Mouse (Mus musculus): ENCODE data around the gene Dhrs2. TPM values are rescaled to one million over a fixed set of nuclear protein-coding genes. Genes with fewer than 3 reads are reported as not detected.

Gene Dhrs2
- not detected in 2 replicates for polyA plus RNA-seq (2012; rRNA removed)

DNA sequence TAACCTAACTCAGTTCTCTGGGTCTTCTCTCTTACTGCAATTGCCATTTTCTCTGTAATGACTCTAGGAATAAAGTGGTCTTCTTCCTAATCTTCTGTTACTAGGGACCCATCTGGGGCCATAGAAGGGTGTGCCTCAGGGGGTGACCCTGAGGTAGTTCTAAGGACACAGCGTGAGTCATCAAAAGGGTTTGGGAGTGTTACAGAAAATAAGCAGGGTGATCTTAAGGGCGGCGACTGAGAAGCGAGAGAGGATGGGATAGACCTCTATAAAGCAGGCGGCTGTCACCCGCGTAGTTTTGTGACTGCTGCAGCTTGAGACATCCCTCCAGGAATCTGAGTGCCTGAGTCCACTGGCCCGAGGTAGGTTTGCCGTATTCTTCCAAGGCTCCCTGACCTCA is at the start of gene Dhrs2:
Dhrs2 (plus strand) TSS at position 301 of the 400 bp plus-strand sequence.
- DNase-seq (ENCODE audit: low read depth), result no peak

DNA sequence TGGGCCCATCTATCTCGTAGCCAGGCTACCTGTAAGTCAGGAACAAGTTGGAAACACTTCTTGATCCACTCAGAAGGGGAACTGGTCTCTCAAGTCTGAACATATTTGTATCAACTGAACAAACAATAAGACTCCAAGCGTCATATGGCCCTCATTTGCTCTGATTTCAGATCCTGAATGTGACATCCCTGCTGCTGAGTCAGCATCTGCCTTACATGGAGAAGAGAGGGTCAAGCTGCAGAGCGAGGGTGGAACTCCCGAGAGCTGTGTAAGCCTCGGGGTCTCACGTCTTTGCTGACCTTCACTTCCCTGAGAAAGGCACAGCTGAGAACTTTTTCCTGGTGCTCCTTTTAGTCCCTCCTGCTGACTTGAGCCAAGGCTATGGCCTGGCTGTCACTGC is 47.6 kb upstream of the Dhrs2 start:
- DNase-seq (ENCODE audit: low read depth), result no peak

DNA sequence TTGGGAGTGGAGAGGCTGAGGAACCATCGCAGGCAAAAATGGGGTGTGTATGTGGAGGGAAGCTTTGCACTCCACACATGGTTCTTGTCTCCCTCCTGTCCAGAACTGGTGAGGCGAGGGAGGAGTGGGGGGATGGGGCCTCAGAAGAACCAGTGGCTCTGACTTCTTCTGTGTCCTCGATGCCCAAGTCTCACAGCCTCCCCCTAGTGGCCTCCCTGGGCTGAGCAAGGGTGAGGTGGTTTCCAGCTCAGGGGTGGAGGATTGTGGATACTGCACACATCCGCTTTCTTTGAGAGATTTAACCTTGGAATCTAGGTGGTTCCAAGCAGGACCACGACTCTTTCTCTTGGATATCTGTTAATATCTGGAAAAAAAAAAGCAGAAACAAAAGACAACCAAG is 44.5 kb upstream of the Dhrs2 start:
- DNase-seq (ENCODE audit: low read depth), result no peak

DNA sequence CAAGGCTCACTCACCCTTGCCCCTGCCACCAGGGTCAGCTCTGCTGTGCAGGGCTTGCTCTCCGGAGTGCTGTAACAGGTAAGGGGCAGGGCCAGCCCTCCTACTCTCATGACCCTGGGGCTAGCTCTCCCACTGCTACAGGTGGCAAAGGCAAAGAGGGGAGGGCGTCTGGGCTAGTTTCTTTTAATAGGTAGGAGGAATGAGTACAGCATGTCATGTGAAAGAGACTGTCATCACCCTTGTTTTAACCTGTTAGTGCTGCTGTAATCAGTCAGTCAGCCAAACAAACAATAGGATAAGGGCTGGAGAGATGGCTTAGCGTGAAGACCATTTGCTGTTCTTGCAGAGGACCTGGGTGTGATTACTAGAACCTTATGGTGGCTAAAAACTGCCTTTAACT is 40.9 kb upstream of the Dhrs2 start:
- no peak for DNase-seq (ENCODE audit: low read depth)

DNA sequence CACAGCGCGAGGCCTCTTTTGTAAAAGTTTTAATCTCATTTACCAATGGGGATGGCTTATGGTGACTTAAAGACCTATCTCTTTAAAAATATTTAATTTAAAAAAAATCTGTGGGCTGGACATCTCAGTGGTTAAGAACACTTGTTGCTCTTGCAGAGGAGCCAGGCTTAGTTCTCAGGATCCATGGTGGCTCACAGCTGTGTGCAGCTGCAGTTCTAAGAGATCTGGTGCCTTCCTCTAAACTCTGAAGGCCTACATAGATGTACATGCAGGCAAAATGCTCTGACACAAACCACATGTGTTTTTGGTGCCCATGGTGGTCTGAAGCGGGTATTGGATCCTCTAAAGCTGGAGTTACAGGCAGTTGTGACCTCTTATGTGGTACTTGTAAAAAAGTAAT is 38.6 kb upstream of the Dhrs2 start:
- DNase-seq (ENCODE audit: low read depth), result no peak

DNA sequence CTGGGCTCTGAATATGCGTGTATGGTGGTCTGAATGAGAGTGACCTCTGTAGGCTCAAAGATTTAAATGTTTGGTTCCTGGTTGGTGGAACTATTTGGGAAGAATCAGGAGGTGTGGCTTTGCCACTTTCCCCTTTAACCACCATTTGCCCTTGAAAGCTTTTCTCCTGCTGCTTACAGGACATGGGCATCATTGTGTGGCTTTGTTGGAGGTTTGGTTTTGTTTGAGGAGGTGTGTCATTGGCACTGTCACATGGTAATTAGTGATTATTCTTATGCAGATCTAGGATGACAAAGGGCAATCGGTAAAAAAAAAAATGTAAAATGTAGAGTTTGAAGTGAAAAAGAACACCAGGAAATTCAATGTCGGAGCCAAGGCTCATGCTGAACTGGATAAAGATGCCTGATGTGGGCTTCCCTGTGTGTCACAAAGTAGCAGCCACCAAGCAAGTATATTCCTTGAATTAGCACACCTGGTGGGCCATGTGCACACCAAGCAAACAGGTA is 37.1 kb upstream of the Dhrs2 start:
- DNase-seq (ENCODE audit: low read depth), result no peak

DNA sequence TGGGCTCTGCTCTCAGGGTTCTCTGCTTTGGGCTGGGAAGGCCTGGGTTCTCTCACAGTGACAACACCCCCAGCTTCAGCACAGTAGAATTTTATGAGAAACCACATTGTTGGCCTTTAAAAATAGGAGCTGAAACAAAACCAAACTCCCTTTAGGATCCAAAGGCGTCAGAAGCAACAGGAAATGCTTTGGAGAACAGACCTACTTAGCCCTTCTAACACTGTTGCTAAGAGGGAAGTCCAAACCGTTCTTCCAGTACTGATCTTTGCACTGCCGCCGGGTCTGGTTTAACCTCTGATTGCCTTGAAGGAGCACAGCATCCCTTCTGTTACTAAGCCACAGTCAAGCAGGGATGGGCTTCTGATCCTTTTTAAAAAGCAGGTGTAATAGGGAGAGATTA is 33.3 kb upstream of the Dhrs2 start:
- no peak for DNase-seq (ENCODE audit: low read depth)

DNA sequence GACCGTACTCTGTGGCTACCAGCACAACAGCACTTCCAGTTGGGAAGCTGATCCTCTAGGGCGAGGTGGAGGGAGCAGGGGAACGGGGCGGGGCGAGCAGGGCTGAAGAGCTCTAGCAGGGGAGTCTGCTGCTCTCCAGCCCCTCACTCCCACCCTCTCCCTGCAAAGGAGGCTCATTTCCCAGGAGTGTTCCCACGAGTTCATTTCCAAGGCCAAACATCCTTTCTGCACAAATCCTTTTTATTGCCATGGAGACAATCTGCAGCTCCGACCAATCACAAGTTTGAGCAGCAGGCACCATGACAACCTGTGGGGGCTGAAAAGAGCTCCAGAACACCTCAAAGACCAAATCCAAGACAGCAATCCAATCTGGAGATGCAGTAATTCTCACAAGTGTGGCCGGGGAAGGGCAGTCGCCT is 32.4 kb upstream of the Dhrs2 start:
- no peak for DNase-seq (ENCODE audit: low read depth)

DNA sequence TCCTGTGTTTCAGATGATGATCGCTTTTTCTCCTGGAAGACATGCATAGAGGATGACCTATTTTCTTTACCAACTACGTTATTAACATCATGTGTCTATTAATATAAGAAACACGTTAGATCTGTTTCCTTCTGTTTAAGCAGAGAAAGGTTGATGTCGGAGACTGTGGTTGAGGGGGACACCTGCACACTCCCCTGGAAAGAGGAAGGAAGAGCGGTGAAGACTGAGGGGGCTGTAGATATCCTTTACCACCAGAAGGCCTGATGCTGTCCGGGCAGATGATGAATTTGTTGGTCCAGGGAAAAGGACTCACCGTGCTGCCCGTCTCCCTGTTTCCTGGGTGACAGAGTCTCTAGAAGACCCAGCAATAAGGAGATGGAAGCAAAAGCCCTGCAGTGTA is 28.5 kb upstream of the Dhrs2 start:
- DNase-seq (ENCODE audit: low read depth), result no peak

DNA sequence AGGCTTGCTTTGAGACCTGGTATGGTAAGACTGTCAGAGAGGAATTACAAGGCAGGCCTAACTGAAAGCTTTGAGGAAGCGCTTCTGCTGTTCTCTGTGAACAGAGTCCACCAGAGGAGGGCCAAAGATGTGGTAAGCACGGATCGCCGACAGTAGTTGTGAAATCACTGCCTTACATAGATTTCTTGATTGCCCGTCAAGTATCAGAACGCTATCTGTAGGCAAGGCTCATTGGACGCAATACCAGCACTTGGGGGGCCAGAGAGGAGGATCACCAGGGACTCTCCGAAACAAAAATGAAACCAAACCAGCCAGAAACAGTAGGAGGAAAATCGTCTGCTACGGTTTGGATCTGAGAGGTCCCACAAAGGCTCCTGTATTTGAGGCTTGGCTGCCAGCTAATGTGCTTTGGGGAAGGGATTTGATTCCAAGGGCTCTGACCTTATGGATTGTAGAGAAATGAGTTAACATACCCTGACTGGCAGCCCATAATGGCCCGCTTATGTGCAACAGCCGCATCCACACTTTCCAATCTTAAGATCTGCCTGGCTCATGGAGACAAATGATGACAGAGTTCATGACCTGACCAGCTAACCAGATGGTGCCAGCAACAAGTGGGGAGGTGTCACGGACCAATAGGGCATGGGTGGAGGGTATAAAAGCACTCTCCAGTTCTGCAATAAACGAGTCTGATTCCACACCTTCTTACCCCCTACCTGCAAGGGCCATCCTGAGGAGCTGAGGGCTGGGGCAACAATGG is 27.8 kb upstream of the Dhrs2 start:
- no peak for DNase-seq (ENCODE audit: low read depth)

DNA sequence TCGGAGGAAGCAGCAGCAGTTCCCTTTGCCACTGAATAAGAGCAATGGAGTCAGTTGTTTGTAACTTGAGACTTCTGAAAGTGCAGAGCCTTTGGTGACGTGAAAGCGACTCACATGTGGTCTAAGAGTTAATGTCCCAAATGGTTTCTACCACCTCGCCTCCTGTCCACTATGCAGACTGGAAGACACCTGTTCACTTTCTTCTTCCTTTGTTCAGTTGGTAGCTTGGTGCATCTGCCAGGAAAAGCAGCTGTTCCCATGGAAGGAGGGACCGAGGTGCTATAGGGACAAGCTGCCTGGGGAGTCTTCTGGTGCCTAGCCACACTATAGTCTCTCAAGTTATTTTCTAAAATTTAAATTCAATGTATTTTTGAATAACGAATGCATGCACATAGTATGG is 27.0 kb upstream of the Dhrs2 start:
- no peak for DNase-seq (ENCODE audit: low read depth)

DNA sequence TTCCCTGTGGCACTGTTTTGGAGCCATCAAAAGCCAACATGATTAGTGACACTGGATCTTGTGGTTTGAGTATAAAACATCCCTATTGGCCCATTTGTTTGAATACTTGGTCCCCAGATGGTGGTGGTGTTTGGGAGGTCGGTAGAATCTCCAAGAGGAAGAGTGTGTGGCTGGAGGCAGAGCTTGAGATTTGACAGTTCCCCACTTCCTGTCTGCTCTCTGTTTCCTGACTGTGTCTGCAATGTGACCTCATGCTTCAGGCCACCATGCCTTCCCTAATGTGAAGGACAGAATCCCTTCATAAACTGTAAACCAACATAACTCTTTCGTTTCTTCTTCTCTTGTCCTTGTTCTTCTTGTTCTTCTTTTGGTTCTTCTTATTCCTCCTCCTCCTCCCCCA is 24.7 kb upstream of the Dhrs2 start:
- DNase-seq (ENCODE audit: low read depth), result no peak

DNA sequence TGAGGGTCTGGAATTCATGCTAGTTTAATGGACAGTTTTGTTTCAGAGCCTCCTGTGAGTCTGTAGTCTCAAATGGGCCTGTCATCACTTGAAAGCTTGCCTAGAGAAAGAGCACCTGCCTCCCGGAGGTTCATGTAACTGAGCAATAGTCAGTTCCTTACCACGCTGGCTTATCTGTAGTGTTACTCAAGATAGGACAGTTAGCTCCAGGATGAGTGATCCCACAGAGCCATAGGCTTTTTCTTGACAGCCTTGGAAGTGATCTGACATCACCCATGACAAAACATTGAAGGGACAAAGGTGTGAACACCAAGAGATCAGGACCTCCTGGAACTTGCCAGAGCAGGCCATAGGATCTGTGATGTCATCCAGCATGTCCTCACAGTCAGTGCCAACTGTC is 23.6 kb upstream of the Dhrs2 start:
- DNase-seq (ENCODE audit: low read depth), result no peak

DNA sequence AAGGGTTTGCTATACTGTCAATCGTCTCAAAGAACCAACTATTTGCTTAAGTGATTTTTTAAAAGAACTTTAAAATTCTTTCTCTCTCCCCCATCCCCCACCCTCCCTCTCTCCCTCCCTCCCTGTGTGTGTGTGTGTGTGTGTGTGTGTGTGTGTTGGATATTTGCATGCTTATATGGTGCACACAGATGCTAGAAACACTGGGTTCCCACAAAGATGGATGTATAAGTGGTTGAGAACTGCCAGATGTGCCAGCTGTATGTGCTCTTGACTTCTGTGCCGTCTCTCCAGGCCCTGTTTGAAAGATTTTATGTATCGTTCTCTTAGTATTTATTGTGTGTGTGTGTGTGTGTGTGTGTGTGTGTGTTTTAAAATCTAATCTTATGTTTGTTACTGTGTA is 17.3 kb upstream of the Dhrs2 start:
- DNase-seq (ENCODE audit: low read depth), result no peak

DNA sequence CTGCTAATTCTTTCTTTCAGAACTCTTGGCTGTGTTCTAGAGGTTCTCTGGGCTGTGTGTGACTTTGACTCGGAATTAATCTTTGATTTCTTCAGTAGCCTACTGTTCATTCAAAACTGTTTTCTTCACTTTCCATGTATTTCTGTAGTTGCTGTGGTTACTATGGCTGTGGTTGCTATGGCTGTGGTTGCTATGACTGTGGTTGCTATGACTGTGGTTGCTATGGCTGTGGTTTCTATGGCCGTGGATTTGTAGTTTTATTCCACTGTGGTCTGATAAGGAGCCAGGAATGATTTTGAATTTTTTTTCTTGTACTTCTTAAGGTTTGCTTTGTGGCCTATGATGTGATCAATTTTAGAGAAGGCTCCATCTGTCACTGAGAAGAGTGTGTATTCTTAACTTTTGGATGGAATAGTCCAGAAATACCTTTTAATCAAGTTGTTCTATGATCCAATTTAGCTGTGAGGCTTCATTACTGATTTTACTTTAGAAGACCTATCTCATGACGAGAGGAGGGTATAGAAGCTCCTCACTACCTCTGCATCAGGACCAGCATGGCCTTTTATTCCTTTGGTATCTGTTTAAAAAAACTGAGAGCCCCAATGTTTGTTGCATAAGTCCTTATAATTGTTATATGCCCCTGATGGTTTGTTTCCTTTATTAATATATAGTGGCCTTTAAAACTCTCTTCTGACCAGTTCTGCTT is 16.6 kb upstream of the Dhrs2 start:
- no peak for DNase-seq (ENCODE audit: low read depth)

DNA sequence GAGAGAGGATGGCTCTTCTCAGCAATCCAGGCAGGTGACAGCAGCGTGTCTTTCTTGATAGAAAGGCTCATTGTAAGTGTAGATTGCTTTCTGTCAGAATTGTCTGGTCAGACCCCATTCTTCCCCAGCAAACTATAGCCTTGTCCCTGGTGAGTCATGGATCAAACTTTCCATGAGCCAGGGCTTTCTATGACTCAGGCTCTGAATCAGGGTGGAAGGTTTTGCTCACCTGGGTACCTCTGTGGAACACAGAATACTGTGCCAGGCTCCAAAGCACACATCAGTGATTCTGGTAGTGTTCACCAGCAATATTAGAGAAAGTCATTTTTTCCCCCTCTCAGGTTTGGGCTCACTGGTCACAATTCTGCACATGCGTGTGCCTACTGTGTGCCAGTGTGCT is 13.5 kb upstream of the Dhrs2 start:
- no peak for DNase-seq (ENCODE audit: low read depth)

DNA sequence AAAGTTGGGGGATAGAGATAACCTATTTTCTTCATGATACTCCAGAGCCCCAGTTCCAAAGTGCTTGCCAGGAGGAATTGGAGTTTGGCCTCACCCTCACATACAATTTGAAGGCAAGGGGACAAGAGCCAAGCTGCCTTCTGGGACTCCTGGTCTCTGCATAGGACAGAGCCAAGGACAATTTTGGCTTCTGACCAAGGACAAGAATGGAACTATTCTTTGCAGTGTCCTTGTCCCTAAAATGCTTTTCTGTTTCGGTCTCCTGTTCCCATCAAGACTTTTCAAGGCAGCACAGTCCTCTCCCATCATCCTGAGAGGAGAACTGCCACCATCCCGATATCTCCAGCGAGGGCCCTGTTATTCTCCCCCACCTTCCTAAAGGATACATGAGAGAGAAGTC is 8.2 kb upstream of the Dhrs2 start:
- DNase-seq (ENCODE audit: low read depth), result no peak

DNA sequence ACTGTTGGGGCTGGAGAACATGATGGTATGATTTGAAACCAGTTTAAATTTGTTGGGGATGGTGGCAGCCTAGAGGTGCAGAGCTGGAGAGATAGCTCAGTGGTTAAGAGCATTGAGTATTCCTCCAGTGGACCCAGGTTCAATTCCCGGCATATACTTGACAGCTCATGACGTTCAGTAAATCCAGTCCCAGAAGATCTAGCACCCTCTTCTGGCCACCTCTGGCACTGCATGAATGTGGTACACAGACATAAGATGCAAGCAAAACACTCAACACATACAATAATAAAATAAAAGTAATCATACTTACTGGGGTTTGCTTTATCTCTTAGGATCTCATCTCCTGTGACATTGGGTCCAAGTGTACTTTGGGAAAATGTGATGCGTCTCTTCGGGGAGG is 7.3 kb upstream of the Dhrs2 start:
- no peak for DNase-seq (ENCODE audit: low read depth)

DNA sequence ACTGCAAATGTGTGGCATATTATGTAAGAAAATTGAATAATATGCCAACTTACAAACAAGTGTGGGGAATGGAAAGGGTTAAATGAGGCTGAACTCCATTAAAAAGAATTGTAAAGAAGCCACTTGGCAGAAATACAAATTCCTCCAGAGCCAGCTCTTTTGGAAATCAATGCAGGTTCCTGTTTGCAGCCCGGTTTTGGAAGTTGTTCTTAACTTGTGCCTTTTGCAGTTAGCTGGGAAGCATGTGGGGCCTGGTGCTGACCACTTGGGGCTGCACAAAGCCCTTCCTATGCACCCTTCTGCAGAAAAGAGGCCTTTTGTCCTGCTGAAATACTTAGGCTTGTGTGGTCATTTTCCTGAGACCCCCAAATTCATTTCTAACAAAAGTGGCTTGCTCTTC is 1.4 kb downstream of the Dhrs2 start:
- no peak for DNase-seq (ENCODE audit: low read depth)

DNA sequence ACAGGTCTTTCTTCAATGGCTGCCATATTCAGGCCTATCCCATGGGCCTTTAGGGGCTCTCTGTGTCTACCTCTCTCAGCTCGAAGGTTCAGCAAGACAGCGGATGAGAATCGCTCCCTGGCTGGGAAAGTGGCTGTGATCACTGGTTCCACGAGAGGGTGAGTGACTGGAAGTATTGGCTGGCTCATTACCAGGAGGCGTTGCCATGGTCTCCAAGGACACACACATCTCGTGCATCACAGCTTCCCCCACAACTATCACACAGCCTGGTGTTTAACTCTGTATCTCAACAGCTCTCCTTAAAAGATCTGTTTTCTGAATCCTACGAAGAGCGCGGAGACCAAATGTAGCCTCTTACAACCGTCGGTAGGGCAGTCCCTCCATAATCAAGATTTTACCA is 12.8 kb downstream of the Dhrs2 start:
- no peak for DNase-seq (ENCODE audit: low read depth)

DNA sequence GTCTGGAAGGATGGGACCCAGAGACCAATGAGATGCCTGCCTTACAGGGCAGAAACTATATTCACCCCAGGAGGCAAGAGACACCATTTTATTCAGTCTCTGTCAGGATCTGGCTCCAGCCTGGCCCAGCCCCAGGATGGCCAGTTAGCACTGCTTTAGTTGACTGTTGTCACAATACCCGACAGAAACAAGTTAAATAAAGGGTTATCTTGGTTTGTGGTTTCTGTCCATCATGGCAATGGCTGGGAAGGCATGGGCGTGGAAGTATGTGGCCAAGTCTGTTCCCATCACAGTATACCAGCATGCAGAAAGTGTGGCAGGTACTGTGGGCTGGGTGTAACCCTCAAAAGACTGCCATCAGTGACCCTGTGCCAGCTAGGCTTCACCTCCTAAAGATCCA is 14.9 kb downstream of the Dhrs2 start:
- DNase-seq (ENCODE audit: low read depth), result no peak

DNA sequence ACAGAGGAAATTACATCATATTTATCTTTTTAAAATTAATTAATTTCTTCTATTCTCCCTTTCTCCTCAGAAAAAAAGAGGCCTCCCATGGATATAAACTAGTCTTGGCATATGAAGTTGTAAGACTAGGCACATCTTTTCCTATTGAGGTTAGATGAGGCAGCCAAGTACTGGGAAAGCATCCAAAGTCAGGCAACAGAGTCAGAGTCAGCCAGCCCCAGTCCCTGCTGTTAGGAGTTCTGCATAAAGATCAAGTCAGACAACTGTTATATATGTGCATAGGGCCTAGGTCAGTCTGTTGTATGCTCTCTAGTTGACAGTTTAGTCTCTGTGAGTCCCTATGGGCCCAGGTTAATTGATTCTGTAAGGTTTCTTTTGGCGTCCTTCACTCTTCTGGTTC is 20.9 kb downstream of the Dhrs2 start:
- DNase-seq (ENCODE audit: low read depth), result no peak

DNA sequence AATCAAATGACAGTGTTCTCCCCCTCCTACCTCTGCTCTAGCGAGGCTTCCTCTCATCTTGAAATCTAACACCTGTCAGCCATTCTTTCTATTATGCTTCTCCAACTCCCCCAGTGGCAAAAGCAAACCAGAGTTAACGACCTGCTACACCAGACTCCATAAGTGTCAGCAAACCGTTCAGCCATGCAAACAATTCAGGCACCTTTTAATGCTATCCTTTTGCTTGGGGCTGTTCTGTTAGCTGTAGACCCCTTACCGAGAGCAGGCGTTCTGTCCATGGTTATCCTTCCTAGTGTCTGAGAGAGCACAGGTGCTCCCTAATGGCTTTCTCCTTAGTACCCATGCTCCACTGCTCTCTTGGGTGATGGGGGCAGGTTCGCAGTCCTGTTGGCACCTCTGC is 25.4 kb downstream of the Dhrs2 start:
- no peak for DNase-seq (ENCODE audit: low read depth)

DNA sequence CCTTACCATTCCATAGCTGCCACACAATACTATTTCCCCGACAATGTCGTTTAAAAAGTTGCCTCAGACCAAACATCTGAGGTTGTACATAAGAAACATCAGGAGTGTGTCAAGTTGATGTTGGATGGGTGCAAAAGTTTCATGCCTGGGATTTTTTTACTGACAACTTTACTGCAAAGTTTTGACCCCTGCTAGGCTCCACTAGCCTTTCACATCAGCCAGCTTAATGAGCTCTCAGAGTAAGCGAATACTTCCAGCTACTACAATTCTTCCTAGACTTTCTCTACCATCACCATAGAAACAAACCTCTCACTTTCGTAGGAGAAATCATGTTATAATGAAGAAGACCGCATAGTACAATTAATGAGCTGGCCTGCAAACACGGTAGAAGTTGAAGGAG is 26.5 kb downstream of the Dhrs2 start:
- no peak for DNase-seq (ENCODE audit: low read depth)
